Mouse (Mus musculus) adrenal gland, adult 2 months (tissue): Measurements from ENCODE around the gene Ugp2. TPM values are rescaled to one million over a fixed set of nuclear protein-coding genes. Genes with fewer than 3 reads are reported as not detected.
"Not testable (repeated sequence)": the region's sequence is repeated elsewhere in the genome, so short reads cannot be mapped to it uniquely, and the experiment has no call there.

Experiments used
- DNase-seq: peaks from one replicate; pipeline ENCODE4 v3.0.0; 2021
- microRNA-seq, 2 experiments: library from miRNA; unstranded; fragments of <30 nt; microRNA quantifications; one replicate each; pipeline ENCODE4 v1.2.0; 2021
- polyA plus RNA-seq: library from polyadenylated mRNA; depleted of rRNA; stranded (reverse); fragments of >200 nt; gene quantifications from 2 replicates; pipeline ENCODE4 v1.2.3, GENCODE M21; 2012; rRNA removed
- total RNA-seq, 2 experiments: library from RNA; stranded (reverse); gene quantifications; 2 replicates each; pipeline ENCODE4 v1.2.3; 2021

Gene Ugp2
- total and polyA plus RNA-seq, 3 experiments: 1.1 to 84.6 (median 66.2) TPM

GRCm38 (mm10) chr11:21332639-21333295 is 38.2 kb downstream of the Ugp2 start:
- DNase-seq: no peak

- no peak for DNase-seq
Observed at GRCm38 (mm10) chr11:21328141-21328540, 42.9 kb downstream of the Ugp2 start.

GRCm38 (mm10) chr11:21327486-21327885 is 43.5 kb downstream of the Ugp2 start:
- no peak for DNase-seq

- DNase-seq: no peak
Observed at GRCm38 (mm10) chr11:21326770-21327169, 44.2 kb downstream of the Ugp2 start.

GRCm38 (mm10) chr11:21325781-21326180 is 45.2 kb downstream of the Ugp2 start:
- DNase-seq: no peak

GRCm38 (mm10) chr11:21322349-21322748 is 48.7 kb downstream of the Ugp2 start:
- no peak for DNase-seq

GRCm38 (mm10) chr11:21321577-21321976 is 49.4 kb downstream of the Ugp2 start:
- no peak for DNase-seq

- DNase-seq: no peak
Observed at GRCm38 (mm10) chr11:21313922-21314657, 56.9 kb downstream of the Ugp2 start.

GRCm38 (mm10) chr11:21309516-21309915 is 61.5 kb downstream of the Ugp2 start:
- no peak for DNase-seq

GRCm38 (mm10) chr11:21308119-21308518 is 62.9 kb downstream of the Ugp2 start:
- peak; percentile 15 for DNase-seq

GRCm38 (mm10) chr11:21307078-21307668 is 63.8 kb downstream of the Ugp2 start:
- no peak for DNase-seq

GRCm38 (mm10) chr11:21303619-21304018 is 67.4 kb downstream of the Ugp2 start:
- no peak for DNase-seq

GRCm38 (mm10) chr11:21295486-21295885 is 75.5 kb downstream of the Ugp2 start:
- DNase-seq: no peak

- DNase-seq: not testable (repeated sequence)
Observed at GRCm38 (mm10) chr11:21288153-21288552, 82.8 kb downstream of the Ugp2 start.

- no peak for DNase-seq
Observed at GRCm38 (mm10) chr11:21286391-21286790, 84.6 kb downstream of the Ugp2 start.

GRCm38 (mm10) chr11:21276151-21276550 is 94.8 kb downstream of the Ugp2 start:
- DNase-seq: no peak

Small RNA genes lying within 50 kb of the gene (microRNA-seq; reads per million reads assigned to microRNA genes)
- gene Mir1933: 0 reads per million in 2 experiments

Other genes starting within 250 kb of the Ugp2 start
- 10 to 100 TPM; 28.3 to 34.6 TPM for gene Vps54, start 131.9 kb downstream of the Ugp2 start, total RNA-seq
- gene Vps54, start 131.9 kb downstream of the Ugp2 start, polyA plus RNA-seq: 2.1 and 3.2 TPM in 2 replicates
- gene Wdpcp, start 201.0 kb upstream of the Ugp2 start, total RNA-seq: 10 to 100 TPM; 12.6 to 13.3 TPM
- gene Wdpcp, start 201.0 kb upstream of the Ugp2 start, polyA plus RNA-seq: 2.1 and 2.5 TPM in 2 replicates
- 100 to 1,000 TPM; 548 to 669 TPM for gene Mdh1, start 201.2 kb upstream of the Ugp2 start, total RNA-seq
- 60.0 and 66.6 TPM in 2 replicates for gene Mdh1, start 201.2 kb upstream of the Ugp2 start, polyA plus RNA-seq